Mouse (Mus musculus) midbrain, embryonic 12.5 days (tissue): ENCODE data around the gene Dtymk. TPM values are rescaled to one million over a fixed set of nuclear protein-coding genes. Genes with fewer than 3 reads are reported as not detected.
A peak's percentile ranks its signal among the peaks of the same experiment; 100 is the strongest.

Source experiments
- ATAC-seq: fragments of 200-750 bp; cut with Nextera tagmentation; 2 replicates; pipeline ENCODE4 v1.8.0; 2017; ENCODE audit warnings: low read depth, moderate TSS enrichment, moderate library complexity; ENCODE audit not compliant: low FRiP score
- H3K27ac ChIP-seq: fragments of 300-500 bp; sonication (generic); replicated peaks from 2 replicates; pipeline ENCODE4 v1.5.1; 2016; ENCODE audit warnings: mild to moderate bottlenecking
- H3K27me3 ChIP-seq: fragments of 300-500 bp; sonication (generic); 2 replicates; pipeline ENCODE4 v1.6.1; 2016; ENCODE audit warnings: mild to moderate bottlenecking
- H3K36me3 ChIP-seq: fragments of 300-500 bp; sonication (generic); 2 replicates; pipeline ENCODE4 v1.6.1; 2016
- H3K4me1 ChIP-seq: fragments of 300-500 bp; sonication (generic); 2 replicates; pipeline ENCODE4 v1.6.1; 2016
- H3K4me2 ChIP-seq: fragments of 300-500 bp; sonication (generic); replicated peaks from 2 replicates; pipeline ENCODE4 v1.6.1; 2016; ENCODE audit warnings: mild to moderate bottlenecking, moderate library complexity
- H3K4me3 ChIP-seq: fragments of 300-500 bp; sonication (generic); 2 replicates; pipeline ENCODE4 v1.5.1; 2016; ENCODE audit warnings: mild to moderate bottlenecking
- H3K9ac ChIP-seq: fragments of 300-500 bp; sonication (generic); replicated peaks from 2 replicates; pipeline ENCODE4 v1.6.1; 2016; ENCODE audit warnings: mild to moderate bottlenecking, moderate library complexity
- H3K9me3 ChIP-seq: fragments of 300-500 bp; sonication (generic); 2 replicates; pipeline ENCODE4 v1.6.1; 2016; ENCODE audit warnings: mild to moderate bottlenecking
- WGBS: fragments of 180-500 bp; shearing (Covaris S2); methylation state at CpG from one replicate; pipeline ENCODE4 v1.1.7; 2016; 5-methylcytosine and 5-hydroxymethylcytosine counted together
- polyA plus RNA-seq: library from polyadenylated mRNA; unstranded; fragments of >200 nt; fragmentation: Nextera tagmentation; extraction: Ambion mirVana; gene quantifications from 2 replicates; pipeline ENCODE4 v1.2.1, GENCODE M21; 2016

The Dtymk gene
- polyA plus RNA-seq, 1 experiment from 2014 or later = 217 TPM

- Histone ChIP-seq H3K9ac (no peak overlapping the region), H3K4me1 (peaks cover 3% of the 10 kb centered on the region), H3K9me3 (no peaks in the 10 kb centered on the region), H3K36me3 (no peaks in the 10 kb centered on the region), H3K4me3 (no peak overlapping the region), H3K4me2 (no peak overlapping the region), H3K27me3 (no peaks in the 10 kb centered on the region), H3K27ac (no peak overlapping the region)
- ATAC-seq = no peak
- WGBS = 100% methylated on average over 1 of the region's 1 CpGs
These were observed 41.7 kb downstream of the Dtymk start for GRCm38 (mm10) chr1:93760076-93760475.

- Histone ChIP-seq H3K27ac (no peak overlapping the region), H3K4me3 (no peak overlapping the region), H3K9me3 (no peaks in the 10 kb centered on the region), H3K4me1 (peaks cover 11% of the 10 kb centered on the region), H3K27me3 (no peaks in the 10 kb centered on the region), H3K4me2 (peak overlapping the region; percentile 87), H3K36me3 (no peaks in the 10 kb centered on the region), H3K9ac (no peak overlapping the region)
- ATAC-seq = no peak
These were observed 45.6 kb downstream of the Dtymk start for GRCm38 (mm10) chr1:93756154-93756553.

GRCm38 (mm10) chr1:93755618-93756017 lies 46.1 kb downstream of the Dtymk start:
- H3K27ac ChIP-seq = no peak overlapping the region
- H3K9me3 ChIP-seq = no peaks in the 10 kb centered on the region
- H3K4me3 ChIP-seq = peak overlapping the region; percentile 76
- WGBS = 43% methylated on average over 7 of the region's 7 CpGs
- peaks cover 11% of the 10 kb centered on the region for H3K4me1 ChIP-seq
- H3K4me2 ChIP-seq = peak overlapping the region; percentile 87
- no peaks in the 10 kb centered on the region for H3K27me3 ChIP-seq
- ATAC-seq = no peak
- H3K9ac ChIP-seq = peak overlapping the region; percentile 88
- peaks cover under 1% of the 10 kb centered on the region; the same call in 1 of the 2 replicates for H3K36me3 ChIP-seq

- peaks cover 5% of the 10 kb centered on the region for H3K36me3 ChIP-seq
- H3K9ac ChIP-seq = peak overlapping the region; percentile 88
- no peaks in the 10 kb centered on the region for H3K27me3 ChIP-seq
- H3K4me2 ChIP-seq = peak overlapping the region; percentile 87
- WGBS = under 1% methylated on average over 13 of the region's 13 CpGs
- ATAC-seq = no peak; the same call in 1 of the 2 replicates
- no peaks in the 10 kb centered on the region for H3K9me3 ChIP-seq
- peak overlapping the region; percentile 90 for H3K27ac ChIP-seq
- peaks cover 11% of the 10 kb centered on the region for H3K4me1 ChIP-seq
- H3K4me3 ChIP-seq = peak overlapping the region; percentile 76
These were observed 46.5 kb downstream of the Dtymk start for GRCm38 (mm10) chr1:93755291-93755610.

- peak within 1 kb of the TSS; percentile 88 for H3K9ac ChIP-seq
- peaks cover 10% of the 10 kb centered on the region for H3K36me3 ChIP-seq
- H3K27me3 ChIP-seq = no peaks in the 10 kb centered on the region
- H3K4me3 ChIP-seq = peak within 1 kb of the TSS; percentile 76
- peak within 1 kb of the TSS; percentile 90 for H3K27ac ChIP-seq
- ATAC-seq = peak; percentile 93
- whole genome bisulfite sequencing = 1% methylated on average over 107 of the region's 121 CpGs
- peaks cover 11% of the 10 kb centered on the region for H3K4me1 ChIP-seq
- no peaks in the 10 kb centered on the region for H3K9me3 ChIP-seq
- H3K4me2 ChIP-seq = peak within 1 kb of the TSS; percentile 87
These were observed 47.0 kb downstream of the Dtymk start, which contains the start of gene Thap4 for GRCm38 (mm10) chr1:93754573-93755290. Gene Thap4, minus strand, starts transcription at chr1:93754864.

GRCm38 (mm10) chr1:93753911-93754572 lies 47.7 kb downstream of the Dtymk start:
- under 1% methylated on average over 59 of the region's 59 CpGs for WGBS
- Histone ChIP-seq H3K4me1 (peaks cover 11% of the 10 kb centered on the region), H3K36me3 (peaks cover 15% of the 10 kb centered on the region), H3K9ac (peak overlapping the region; percentile 88), H3K9me3 (no peaks in the 10 kb centered on the region), H3K4me2 (peak overlapping the region; percentile 87), H3K27me3 (no peaks in the 10 kb centered on the region), H3K4me3 (peak overlapping the region; percentile 76), H3K27ac (peak overlapping the region; percentile 90)
- peak; percentile 45 for ATAC-seq

- H3K36me3 ChIP-seq = peaks cover 18% of the 10 kb centered on the region
- peaks cover 11% of the 10 kb centered on the region for H3K4me1 ChIP-seq
- H3K4me3 ChIP-seq = no peak within 1 kb of the TSS
- H3K9me3 ChIP-seq = no peaks in the 10 kb centered on the region
- no peak within 1 kb of the TSS for H3K9ac ChIP-seq
- no peaks in the 10 kb centered on the region for H3K27me3 ChIP-seq
- no peak within 1 kb of the TSS for H3K27ac ChIP-seq
- H3K4me2 ChIP-seq = no peak within 1 kb of the TSS
- no peak for ATAC-seq
- WGBS = 76% methylated on average over 6 of the region's 6 CpGs
These were observed 50.4 kb downstream of the Dtymk start, which contains the start of gene Atg4b for GRCm38 (mm10) chr1:93751290-93751689. Gene Atg4b, plus strand, starts transcription at chr1:93751500.

GRCm38 (mm10) chr1:93748539-93748938 lies 53.2 kb downstream of the Dtymk start:
- Histone ChIP-seq H3K27me3 (no peaks in the 10 kb centered on the region), H3K9me3 (no peaks in the 10 kb centered on the region), H3K4me2 (no peak overlapping the region), H3K4me1 (peaks cover 5% of the 10 kb centered on the region), H3K27ac (no peak overlapping the region), H3K9ac (no peak overlapping the region), H3K36me3 (peaks cover 23% of the 10 kb centered on the region), H3K4me3 (no peak overlapping the region)
- 96% methylated on average over 1 of the region's 1 CpGs for WGBS
- no peak for ATAC-seq

GRCm38 (mm10) chr1:93746179-93746578 lies 55.6 kb downstream of the Dtymk start:
- Histone ChIP-seq H3K36me3 (peaks cover 23% of the 10 kb centered on the region), H3K27ac (no peak overlapping the region), H3K27me3 (no peaks in the 10 kb centered on the region), H3K4me3 (no peak overlapping the region), H3K9ac (no peak overlapping the region), H3K9me3 (no peaks in the 10 kb centered on the region), H3K4me2 (no peak overlapping the region), H3K4me1 (no peaks in the 10 kb centered on the region)
- ATAC-seq = no peak
- 88% methylated on average over 5 of the region's 5 CpGs for WGBS

GRCm38 (mm10) chr1:93742910-93743309 lies 58.8 kb downstream of the Dtymk start:
- no peak for ATAC-seq
- H3K4me2 ChIP-seq = no peak overlapping the region

More at GRCm38 (mm10) chr1:93742910-93743309, 58.8 kb downstream of the Dtymk start:
- Histone ChIP-seq H3K4me1 (no peaks in the 10 kb centered on the region), H3K9me3 (no peaks in the 10 kb centered on the region), H3K4me3 (no peak overlapping the region), H3K9ac (no peak overlapping the region), H3K36me3 (0 out of 2 replicates have a peak, but pooled peaks cover 4% of the 10 kb centered on the region), H3K27ac (no peak overlapping the region), H3K27me3 (no peaks in the 10 kb centered on the region)
